Mouse (Mus musculus): ENCODE measurements around the gene Txnip. TPM values are rescaled to one million over a fixed set of nuclear protein-coding genes. Genes with fewer than 3 reads are reported as not detected.
"Not testable (repeated sequence)": the region's sequence is repeated elsewhere in the genome, so short reads cannot be mapped to it uniquely, and the experiment has no call there.

Gene Txnip
- polyA plus RNA-seq, 1 experiment: 1.2 TPM

GRCm38 (mm10) chr3:96601251-96601787, 43.6 kb downstream of the Txnip start:
- Histone ChIP-seq H3K36me3 (ENCODE audit: control insufficient read depth, insufficient read depth) (peaks cover 10% of the 10 kb centered on the region), H3K79me2 (ENCODE audit: control insufficient read depth, insufficient read depth) (peaks cover 43% of the 10 kb centered on the region), H3K27me3 (ENCODE audit: control insufficient read depth, insufficient read depth, insufficient read length) (no peaks in the 10 kb centered on the region), H3K79me3 (ENCODE audit: low read depth) (peaks cover 25% of the 10 kb centered on the region), H3ac (ENCODE audit: control insufficient read depth, insufficient read length, low read depth) (peak overlapping the region; percentile 83), H3K4me3 (ENCODE audit: insufficient read depth, poor library complexity, severe bottlenecking) (peak overlapping the region; percentile 44)
- no peak for TF ChIP-seq CEBPB (IDR thresholded peaks at IDR 0.05; ENCODE audit: low read depth)
- TF ChIP-seq USF1 (IDR thresholded peaks at IDR 0.05; ENCODE audit: low read depth): no peak
- TF ChIP-seq MAX (IDR thresholded peaks at IDR 0.05): no peak
- TF ChIP-seq FOSL1 (IDR thresholded peaks at IDR 0.05; ENCODE audit: insufficient read depth, low read length, poor library complexity, severe bottlenecking): no peak
- TF ChIP-seq MYOD1 (IDR thresholded peaks at IDR 0.05; ENCODE audit: control insufficient read depth, insufficient read length, low read depth): no peak
- TF ChIP-seq MYOG (IDR thresholded peaks at IDR 0.05; ENCODE audit: control insufficient read depth, extremely low read depth, insufficient read length): no peak
- TF ChIP-seq CTCF (IDR thresholded peaks at IDR 0.05; ENCODE audit: control insufficient read depth, insufficient read depth, insufficient read length): no peak

- Histone ChIP-seq H3K79me3 (ENCODE audit: low read depth) (peaks cover 25% of the 10 kb centered on the region), H3K79me2 (ENCODE audit: control insufficient read depth, insufficient read depth) (peaks cover 47% of the 10 kb centered on the region), H3K4me3 (ENCODE audit: insufficient read depth, poor library complexity, severe bottlenecking) (peak overlapping the region; percentile 44), H3K36me3 (ENCODE audit: control insufficient read depth, insufficient read depth) (peaks cover 10% of the 10 kb centered on the region), H3ac (ENCODE audit: control insufficient read depth, insufficient read length, low read depth) (peak overlapping the region; percentile 60), H3K27me3 (ENCODE audit: control insufficient read depth, insufficient read depth, insufficient read length) (no peaks in the 10 kb centered on the region)
- TF ChIP-seq MYOG (IDR thresholded peaks at IDR 0.05; ENCODE audit: control insufficient read depth, extremely low read depth, insufficient read length) (no peak), FOSL1 (IDR thresholded peaks at IDR 0.05; ENCODE audit: insufficient read depth, low read length, poor library complexity, severe bottlenecking) (no peak), CTCF (IDR thresholded peaks at IDR 0.05; ENCODE audit: control insufficient read depth, insufficient read depth, insufficient read length) (no peak), MAX (IDR thresholded peaks at IDR 0.05) (no peak), MYOD1 (IDR thresholded peaks at IDR 0.05; ENCODE audit: control insufficient read depth, insufficient read length, low read depth) (no peak), CEBPB (IDR thresholded peaks at IDR 0.05; ENCODE audit: low read depth) (no peak), USF1 (IDR thresholded peaks at IDR 0.05; ENCODE audit: low read depth) (no peak)
Measured at GRCm38 (mm10) chr3:96601941-96602703, 44.4 kb downstream of the Txnip start.

- Histone ChIP-seq H3ac (ENCODE audit: control insufficient read depth, insufficient read length, low read depth) (no peak overlapping the region), H3K36me3 (ENCODE audit: control insufficient read depth, insufficient read depth) (peaks cover 10% of the 10 kb centered on the region), H3K4me3 (ENCODE audit: insufficient read depth, poor library complexity, severe bottlenecking) (no peak overlapping the region), H3K79me2 (ENCODE audit: control insufficient read depth, insufficient read depth) (peaks cover 53% of the 10 kb centered on the region), H3K27me3 (ENCODE audit: control insufficient read depth, insufficient read depth, insufficient read length) (no peaks in the 10 kb centered on the region), H3K79me3 (ENCODE audit: low read depth) (peaks cover 25% of the 10 kb centered on the region)
- TF ChIP-seq CTCF (IDR thresholded peaks at IDR 0.05; ENCODE audit: control insufficient read depth, insufficient read depth, insufficient read length) (no peak), MYOD1 (IDR thresholded peaks at IDR 0.05; ENCODE audit: control insufficient read depth, insufficient read length, low read depth) (no peak), USF1 (IDR thresholded peaks at IDR 0.05; ENCODE audit: low read depth) (no peak), MYOG (IDR thresholded peaks at IDR 0.05; ENCODE audit: control insufficient read depth, extremely low read depth, insufficient read length) (no peak), FOSL1 (IDR thresholded peaks at IDR 0.05; ENCODE audit: insufficient read depth, low read length, poor library complexity, severe bottlenecking) (no peak), CEBPB (IDR thresholded peaks at IDR 0.05; ENCODE audit: low read depth) (no peak), MAX (IDR thresholded peaks at IDR 0.05) (no peak)
Measured at GRCm38 (mm10) chr3:96602704-96603084, 44.9 kb downstream of the Txnip start.

GRCm38 (mm10) chr3:96603311-96603710, 45.6 kb downstream of the Txnip start:
- TF ChIP-seq USF1 (IDR thresholded peaks at IDR 0.05; ENCODE audit: low read depth) (no peak), CTCF (IDR thresholded peaks at IDR 0.05; ENCODE audit: control insufficient read depth, insufficient read depth, insufficient read length) (no peak), MYOG (IDR thresholded peaks at IDR 0.05; ENCODE audit: control insufficient read depth, extremely low read depth, insufficient read length) (no peak), MAX (IDR thresholded peaks at IDR 0.05) (no peak), MYOD1 (IDR thresholded peaks at IDR 0.05; ENCODE audit: control insufficient read depth, insufficient read length, low read depth) (no peak), CEBPB (IDR thresholded peaks at IDR 0.05; ENCODE audit: low read depth) (no peak), FOSL1 (IDR thresholded peaks at IDR 0.05; ENCODE audit: insufficient read depth, low read length, poor library complexity, severe bottlenecking) (no peak)
- peaks cover 25% of the 10 kb centered on the region for H3K79me3 ChIP-seq (ENCODE audit: low read depth)
- H3K27me3 ChIP-seq (ENCODE audit: control insufficient read depth, insufficient read depth, insufficient read length): no peaks in the 10 kb centered on the region
- no peak overlapping the region for H3K4me3 ChIP-seq (ENCODE audit: insufficient read depth, poor library complexity, severe bottlenecking)
- no peak overlapping the region for H3ac ChIP-seq (ENCODE audit: control insufficient read depth, insufficient read length, low read depth)
- H3K36me3 ChIP-seq (ENCODE audit: control insufficient read depth, insufficient read depth): peaks cover 10% of the 10 kb centered on the region
- peaks cover 55% of the 10 kb centered on the region for H3K79me2 ChIP-seq (ENCODE audit: control insufficient read depth, insufficient read depth)

- H3ac ChIP-seq (ENCODE audit: control insufficient read depth, insufficient read length, low read depth); H3K4me3 ChIP-seq (ENCODE audit: insufficient read depth, poor library complexity, severe bottlenecking); H3K27me3 ChIP-seq (ENCODE audit: control insufficient read depth, insufficient read depth, insufficient read length); H3K36me3 ChIP-seq (ENCODE audit: control insufficient read depth, insufficient read depth): not testable (repeated sequence)
- H3K79me2 ChIP-seq (ENCODE audit: control insufficient read depth, insufficient read depth): peaks cover 59% of the 10 kb centered on the region
- peaks cover 25% of the 10 kb centered on the region for H3K79me3 ChIP-seq (ENCODE audit: low read depth)
Measured at GRCm38 (mm10) chr3:96606007-96606406, 48.2 kb downstream of the Txnip start.
